Comparison of ENCODE assay signal across 23 mouse cellular contexts in the genomic region with DNA sequence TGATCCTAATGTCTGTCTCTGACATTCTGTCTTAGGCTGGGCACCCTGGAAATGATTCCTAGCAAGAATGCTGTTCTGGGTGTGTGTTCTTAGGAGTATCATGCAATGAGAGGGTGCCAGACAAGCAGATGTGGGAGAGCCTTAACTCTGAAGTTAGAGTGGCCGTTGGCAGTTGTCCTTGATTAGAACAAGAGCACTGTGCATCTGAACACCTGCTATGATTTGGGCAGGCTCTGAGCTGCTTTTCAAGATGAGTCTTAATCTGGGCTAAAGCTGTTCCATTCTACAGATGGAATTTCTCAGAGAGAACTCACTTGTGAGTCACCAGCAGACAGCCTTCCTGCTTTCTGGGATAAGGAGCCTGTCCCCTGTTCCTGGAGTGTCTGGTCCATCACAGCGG.
"Had no signal": no experiment of that assay in that cellular context is flagged by ENCODE, and none has a peak within 500 bp of the region (broad histone marks: within the 10 kb centered on the region; RNA-seq: fewer than 3 reads in every experiment).

No protein-coding gene starts in this region.

- H3K27ac ChIP-seq: gastrocnemius, adult 2 months; heart, adult 2 months; hindbrain, embryonic 10.5 days; hindbrain, embryonic 12.5 days; hindbrain, embryonic 14.5 days; intestine, embryonic 15.5 days; layer of hippocampus, adult 2 months; limb, embryonic 13.5 days; limb, embryonic 15.5 days; liver, embryonic 12.5 days had no signal

- H3K36me3 ChIP-seq: hindbrain, embryonic 10.5 days; hindbrain, embryonic 12.5 days; intestine, embryonic 15.5 days; limb, embryonic 13.5 days; limb, embryonic 15.5 days; liver, embryonic 12.5 days had no signal

- H3K4me2 ChIP-seq: heart, embryonic 11.5 days; hindbrain, embryonic 12.5 days; hindbrain, embryonic 14.5 days; intestine, embryonic 15.5 days; limb, embryonic 13.5 days; limb, embryonic 15.5 days; liver, embryonic 12.5 days had no signal

- H3K4me1 ChIP-seq: hindbrain, embryonic 10.5 days; hindbrain, embryonic 12.5 days; intestine, embryonic 15.5 days; limb, embryonic 13.5 days; limb, embryonic 15.5 days; liver, embryonic 12.5 days had no signal

- H3K4me3 ChIP-seq: gastrocnemius, adult 2 months; heart, adult 2 months; hindbrain, embryonic 10.5 days; hindbrain, embryonic 12.5 days; intestine, embryonic 15.5 days; layer of hippocampus, adult 2 months; limb, embryonic 13.5 days; limb, embryonic 15.5 days; liver, embryonic 12.5 days had no signal

- DNase-seq: gastrocnemius, adult 2 months; gastrocnemius, postnatal 10 days; gastrocnemius, postnatal 25 days; heart, adult 2 months; heart, postnatal 4 days; kidney, adult 18-20 months; kidney, adult 8-10 months; kidney, postnatal 10 days; kidney, postnatal 25 days; kidney, postnatal 4 days; left cerebral cortex, postnatal 4 days had no signal

- ATAC-seq: hindbrain, embryonic 16.5 days; inflammation-experienced regulatory T-cells, adult 6 months; intestine, embryonic 15.5 days; intestine, postnatal 0 days; liver, embryonic 12.5 days had no signal

- H3K9ac ChIP-seq: hindbrain, embryonic 12.5 days; hindbrain, embryonic 14.5 days; intestine, embryonic 15.5 days; limb, embryonic 13.5 days; limb, embryonic 15.5 days; liver, embryonic 12.5 days had no signal

- H3K9me3 ChIP-seq: hindbrain, embryonic 10.5 days; hindbrain, embryonic 12.5 days; intestine, embryonic 15.5 days; limb, embryonic 13.5 days; limb, embryonic 15.5 days; liver, embryonic 12.5 days had no signal

- H3K27me3 ChIP-seq: hindbrain, embryonic 12.5 days; intestine, embryonic 15.5 days; limb, embryonic 13.5 days; limb, embryonic 15.5 days; liver, embryonic 12.5 days had no signal
